9 mouse cellular contexts compared by ENCODE assay signal in the genomic region with DNA sequence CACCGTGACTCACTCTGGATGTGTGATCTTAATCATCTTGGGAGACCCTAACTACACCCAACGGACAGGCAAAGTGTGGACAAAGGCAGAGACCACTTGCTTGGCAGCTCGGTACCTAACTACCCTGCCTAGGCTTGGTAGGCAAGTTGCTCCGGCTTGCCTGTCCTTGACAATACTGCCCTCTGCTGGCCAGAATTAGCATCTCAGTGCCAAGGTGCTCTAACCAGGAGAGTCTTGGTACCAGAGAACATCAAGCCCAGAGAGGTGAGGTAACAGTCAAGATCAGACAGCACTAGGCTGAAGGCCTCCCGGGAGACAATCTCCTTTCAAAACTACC. TPM values are rescaled to one million over a fixed set of nuclear protein-coding genes. Genes with fewer than 3 reads are reported as not detected.
DNase-seq lines count a peak whose midpoint lies in the region; ATAC-seq and TF ChIP-seq lines count a peak whose summit lies in the region.
"Had no signal": no experiment of that assay in that cellular context is flagged by ENCODE, and none has a peak within 500 bp of the region (broad histone marks: within the 10 kb centered on the region; RNA-seq: fewer than 3 reads in every experiment).

No protein-coding gene starts in this region.

- H3K4me2 ChIP-seq in heart, postnatal 0 days (ENCODE audit: low read depth, low read length), result no peak overlapping the region
- H3K4me2 ChIP-seq in lung, embryonic 14.5 days, result no peak overlapping the region
- H3K4me2 ChIP-seq: heart, embryonic 15.5 days had no signal

- no peak for TF ChIP-seq EP300 in heart, postnatal 0 days (IDR thresholded peaks at IDR 0.05; ENCODE audit: low read depth)

- 19% methylated on average over 5 of the region's 5 CpGs for WGBS in embryonic facial prominence, embryonic 10.5 days
- WGBS in heart, postnatal 0 days, result 14% methylated on average over 5 of the region's 5 CpGs
- WGBS in lung, embryonic 14.5 days, result 15% methylated on average over 5 of the region's 5 CpGs

- H3K4me3 ChIP-seq in embryonic facial prominence, embryonic 10.5 days, result no peak overlapping the region
- H3K4me3 ChIP-seq in heart, postnatal 0 days (ENCODE audit: low read depth, low read length), result no peak overlapping the region
- no peak overlapping the region for H3K4me3 ChIP-seq in lung, embryonic 14.5 days (ENCODE audit: low read depth, low read length)
- H3K4me3 ChIP-seq: heart, embryonic 15.5 days had no signal

- peaks cover 9% of the 10 kb centered on the region for H3K36me3 ChIP-seq in embryonic facial prominence, embryonic 10.5 days (replicated peaks)
- 0 out of 2 replicates have a peak, but pooled peaks cover 12% of the 10 kb centered on the region for H3K36me3 ChIP-seq in heart, postnatal 0 days (replicated peaks; ENCODE audit: control insufficient read depth, insufficient read depth, low read length)
- H3K36me3 ChIP-seq in lung, embryonic 14.5 days (ENCODE audit: insufficient read depth), result 0 out of 2 replicates have a peak, but pooled peaks cover 4% of the 10 kb centered on the region
- H3K36me3 ChIP-seq: heart, embryonic 15.5 days had no signal

- no peaks in the 10 kb centered on the region; the same call in 1 of the 2 replicates for H3K27me3 ChIP-seq in embryonic facial prominence, embryonic 10.5 days (replicated peaks; ENCODE audit: low read depth, poor library complexity, severe bottlenecking)
- H3K27me3 ChIP-seq in heart, postnatal 0 days (ENCODE audit: control insufficient read depth, insufficient read depth, low read length), result no peaks in the 10 kb centered on the region
- H3K27me3 ChIP-seq in lung, embryonic 14.5 days (ENCODE audit: insufficient read depth, low read length), result no peaks in the 10 kb centered on the region

- H3K9me3 ChIP-seq in embryonic facial prominence, embryonic 10.5 days, result no peaks in the 10 kb centered on the region
- no peaks in the 10 kb centered on the region for H3K9me3 ChIP-seq in heart, postnatal 0 days (replicated peaks; ENCODE audit: control insufficient read depth, low read length)
- H3K9me3 ChIP-seq in lung, embryonic 14.5 days (ENCODE audit: low read depth, low read length), result no peaks in the 10 kb centered on the region
- H3K9me3 ChIP-seq: heart, embryonic 15.5 days had no signal

- peak; percentile 98 for TF ChIP-seq CTCF in heart, postnatal 0 days (IDR thresholded peaks at IDR 0.05; ENCODE audit: low read depth)
- TF ChIP-seq CTCF in lung, embryonic 14.5 days (IDR thresholded peaks at IDR 0.05; ENCODE audit: low read depth), result peak; percentile 98

- peak; percentile 61 to 69 for DNase-seq in CD8-positive naive resting alpha-beta T cell, adult 2 months (ENCODE audit: low read depth in 2 of 2, low spot score in 2 of 2)
- DNase-seq in adrenal gland, postnatal 25 days, result peak; percentile 74
- DNase-seq in embryonic facial prominence, embryonic 10.5 days (ENCODE audit: low spot score), result peak; percentile 83
- peak; percentile 65 for DNase-seq in heart, postnatal 0 days (ENCODE audit: low spot score)
- DNase-seq in layer of hippocampus, adult 11-12 months (ENCODE audit: low spot score), result peak; percentile 86
- peak; percentile 91 for DNase-seq in lung, embryonic 14.5 days
- peak; percentile 53 for DNase-seq in retina, adult 2 months (ENCODE audit: low read depth, low spot score)
- peak; percentile 79 for DNase-seq in thymus, postnatal 25 days

- ATAC-seq in heart, postnatal 0 days (ENCODE audit: insufficient read depth, low read depth), result peak; percentile 53
- ATAC-seq in lung, embryonic 14.5 days (ENCODE audit: insufficient read depth), result peak; percentile 45; the same call in 1 of the 2 replicates

- H3K9ac ChIP-seq in heart, postnatal 0 days (replicated peaks; ENCODE audit: low read depth, low read length), result no peak overlapping the region
- H3K9ac ChIP-seq in lung, embryonic 14.5 days, result no peak overlapping the region
- H3K9ac ChIP-seq: heart, embryonic 15.5 days had no signal

- peaks cover 15% of the 10 kb centered on the region for H3K4me1 ChIP-seq in embryonic facial prominence, embryonic 10.5 days
- H3K4me1 ChIP-seq in heart, postnatal 0 days (ENCODE audit: control insufficient read depth, insufficient read depth), result no peaks in the 10 kb centered on the region
- H3K4me1 ChIP-seq in lung, embryonic 14.5 days (ENCODE audit: insufficient read depth), result no peaks in the 10 kb centered on the region
- H3K4me1 ChIP-seq: heart, embryonic 15.5 days had no signal

- H3K27ac ChIP-seq in embryonic facial prominence, embryonic 10.5 days (replicated peaks), result no peak overlapping the region
- H3K27ac ChIP-seq in heart, postnatal 0 days (ENCODE audit: low read depth), result no peak overlapping the region
- no peak overlapping the region for H3K27ac ChIP-seq in lung, embryonic 14.5 days (ENCODE audit: low read depth)
- H3K27ac ChIP-seq: heart, embryonic 15.5 days had no signal

RNA-seq across cellular contexts. Expression of gene Anks6, which starts 19.9 kb away (rescaled TPM):
- total RNA-seq in adrenal gland, postnatal 25 days (2021), result 5.6 and 6.8 TPM in 2 replicates
- polyA plus RNA-seq in embryonic facial prominence, embryonic 10.5 days (2016; fragmentation: Nextera tagmentation; extraction: Ambion mirVana), result 4.3 and 4.8 TPM in 2 replicates
- total RNA-seq in heart, postnatal 0 days (2014; rRNA removed; ENCODE audit: low replicate concordance), result 0.99 and 1.4 TPM in 2 replicates
- polyA plus RNA-seq in heart, postnatal 0 days (2015; fragmentation: Nextera tagmentation; extraction: Ambion mirVana), result 0.86 and 1.2 TPM in 2 replicates
- polyA plus RNA-seq in lung, embryonic 14.5 days (2014; fragmentation: Nextera tagmentation; extraction: Ambion mirVana), result 3.1 and 4.8 TPM in 2 replicates

RNA-seq across cellular contexts. Expression of gene Gabbr2, which starts 45.6 kb away (rescaled TPM):
- total RNA-seq in adrenal gland, postnatal 25 days (2021), result 0.27 TPM in 1 of 2 replicates, not detected in the other
- polyA plus RNA-seq in embryonic facial prominence, embryonic 10.5 days (2016; fragmentation: Nextera tagmentation; extraction: Ambion mirVana), result 0.15 and 0.30 TPM in 2 replicates
- 0.39 TPM in 1 of 2 replicates, not detected in the other for total RNA-seq in heart, postnatal 0 days (2014; rRNA removed; ENCODE audit: low replicate concordance)
- polyA plus RNA-seq in heart, postnatal 0 days (2015; fragmentation: Nextera tagmentation; extraction: Ambion mirVana), result 0.03 and 0.07 TPM in 2 replicates
- 0.07 TPM in 1 of 2 replicates, not detected in the other for polyA plus RNA-seq in lung, embryonic 14.5 days (2014; fragmentation: Nextera tagmentation; extraction: Ambion mirVana)

RNA-seq across cellular contexts. Expression of gene Galnt12, which starts 54.4 kb away (rescaled TPM):
- 0.67 and 1.4 TPM in 2 replicates for total RNA-seq in adrenal gland, postnatal 25 days (2021)
- 3.1 and 3.4 TPM in 2 replicates for polyA plus RNA-seq in embryonic facial prominence, embryonic 10.5 days (2016; fragmentation: Nextera tagmentation; extraction: Ambion mirVana)
- total RNA-seq in heart, postnatal 0 days (2014; rRNA removed; ENCODE audit: low replicate concordance), result 0.70 and 1.9 TPM in 2 replicates
- 1.1 and 1.4 TPM in 2 replicates for polyA plus RNA-seq in heart, postnatal 0 days (2015; fragmentation: Nextera tagmentation; extraction: Ambion mirVana)
- 5.1 and 6.4 TPM in 2 replicates for polyA plus RNA-seq in lung, embryonic 14.5 days (2014; fragmentation: Nextera tagmentation; extraction: Ambion mirVana)
